Mouse (Mus musculus) CH12.LX (cell line): ENCODE data around the gene Gch1. TPM values are rescaled to one million over a fixed set of nuclear protein-coding genes. Genes with fewer than 3 reads are reported as not detected.
A peak's percentile ranks its signal among the peaks of the same experiment; 100 is the strongest.

Experiments used
- DNase-seq: peaks from one replicate; pipeline ENCODE4 v3.0.0-alpha.2; 2013; ENCODE audit errors: extremely low read depth
- H3K27ac ChIP-seq: 2 replicates; pipeline ENCODE4 v1.5.1; 2012; ENCODE audit warnings: low read depth, mild to moderate bottlenecking, control low read depth, moderate library complexity; ENCODE audit not compliant: insufficient read depth
- H3K27me3 ChIP-seq: replicated peaks from 2 replicates; pipeline ENCODE3; 2012; ENCODE audit warnings: inconsistent platforms
- H3K36me3 ChIP-seq, 2 experiments: replicated peaks in 1 of 2; 2 replicates each; pipeline versions ENCODE3 to v1.6.1; 2012; ENCODE audit warnings: inconsistent platforms in 1 of 2, low read length in 1 of 2, mild to moderate bottlenecking in 1 of 2, mixed read lengths in 1 of 2, moderate library complexity in 1 of 2; ENCODE audit not compliant: control insufficient read depth in 1 of 2, insufficient read depth in 1 of 2
- H3K4me1 ChIP-seq, 2 experiments: 2 replicates each; pipeline ENCODE4 v1.6.1; 2012; ENCODE audit warnings: inconsistent platforms in 1 of 2, moderate library complexity in 1 of 2; ENCODE audit not compliant: insufficient read depth in 2 of 2, control insufficient read depth in 1 of 2
- H3K4me2 ChIP-seq: 2 replicates; pipeline ENCODE4 v1.6.1; 2012; ENCODE audit warnings: low read depth, mild to moderate bottlenecking, control low read depth; ENCODE audit not compliant: poor library complexity, insufficient read depth, severe bottlenecking
- H3K4me3 ChIP-seq, 3 experiments: fragments of 150-350 bp in 1 of 3; sonication (generic) in 1 of 3; replicated peaks in 1 of 3; 2 replicates each; pipeline versions ENCODE3 to v1.5.1; 2011 to 2012; ENCODE audit warnings: low read depth in 2 of 3, low read length in 2 of 3, mild to moderate bottlenecking in 2 of 3, moderate library complexity in 2 of 3, control low read depth in 1 of 3, improper control_type of control experiment in 1 of 3, inconsistent platforms in 1 of 3, mixed read lengths in 1 of 3; ENCODE audit not compliant: poor library complexity in 1 of 3
- H3K79me2 ChIP-seq: replicated peaks from 2 replicates; pipeline ENCODE4 v1.6.1; 2012; ENCODE audit warnings: mild to moderate bottlenecking, moderate library complexity; ENCODE audit not compliant: control insufficient read depth, poor library complexity, insufficient read depth, severe bottlenecking; ENCODE audit errors: extremely low read depth
- H3K9ac ChIP-seq: 2 replicates; pipeline ENCODE4 v1.6.1; 2012; ENCODE audit warnings: low read depth, mild to moderate bottlenecking, control low read depth, moderate library complexity; ENCODE audit not compliant: insufficient read depth
- H3K9me3 ChIP-seq: replicated peaks from 2 replicates; pipeline ENCODE3; 2012; ENCODE audit warnings: low read length, inconsistent platforms, mixed read lengths
- BHLHE40 ChIP-seq: IDR thresholded peaks from 2 replicates; pipeline ENCODE4 v1.6.1; 2011; ENCODE audit warnings: mild to moderate bottlenecking, low read depth, low read length, improper control_type of control experiment
- CHD2 ChIP-seq: IDR thresholded peaks from 2 replicates; pipeline ENCODE4 v1.6.1; 2011; ENCODE audit warnings: low read length, improper control_type of control experiment
- CTCF ChIP-seq, 2 experiments: IDR thresholded peaks in 1 of 2; conservative IDR thresholded peaks in 1 of 2; 2 replicates each; pipeline ENCODE4 v1.5.1; 2011 to 2012; ENCODE audit warnings: low read depth in 2 of 2, low read length in 2 of 2, improper control_type of control experiment in 1 of 2, inconsistent platforms in 1 of 2, mild to moderate bottlenecking in 1 of 2, moderate library complexity in 1 of 2
- E2F4 ChIP-seq: IDR thresholded peaks from 2 replicates; pipeline ENCODE4 v1.6.1; 2011; ENCODE audit warnings: low read depth, low read length, improper control_type of control experiment; ENCODE audit not compliant: insufficient replicate concordance
- ELF1 ChIP-seq: IDR thresholded peaks from 2 replicates; pipeline ENCODE4 v1.6.1; 2014; ENCODE audit warnings: low read depth, mild to moderate bottlenecking, inconsistent platforms, low read length, improper control_type of control experiment
- EP300 ChIP-seq: IDR thresholded peaks from 2 replicates; pipeline ENCODE4 v1.6.1; 2011; ENCODE audit warnings: low read length, improper control_type of control experiment
- ETS1 ChIP-seq: conservative IDR thresholded peaks from 2 replicates; pipeline ENCODE4 v1.6.1; 2012; ENCODE audit warnings: low read depth, mild to moderate bottlenecking, inconsistent platforms, low read length, improper control_type of control experiment, moderate library complexity
- HCFC1 ChIP-seq: IDR thresholded peaks from 2 replicates; pipeline ENCODE4 v1.6.1; 2012; ENCODE audit warnings: low read depth, mild to moderate bottlenecking, inconsistent platforms, low read length, improper control_type of control experiment
- IRF4 ChIP-seq: IDR thresholded peaks from 2 replicates; pipeline ENCODE4 v1.6.1; 2014; ENCODE audit warnings: low read depth, mild to moderate bottlenecking, inconsistent platforms, low read length, improper control_type of control experiment
- JUN ChIP-seq: IDR thresholded peaks from 2 replicates; pipeline ENCODE4 v1.6.1; 2011; ENCODE audit warnings: low read depth, mild to moderate bottlenecking, low read length, improper control_type of control experiment, moderate library complexity; ENCODE audit not compliant: insufficient read depth
- JUND ChIP-seq: conservative IDR thresholded peaks from 2 replicates; pipeline ENCODE4 v1.6.1; 2011; ENCODE audit warnings: low read depth, low read length, improper control_type of control experiment
- KAT2A ChIP-seq: IDR thresholded peaks from 2 replicates; pipeline ENCODE4 v1.6.1; 2012; ENCODE audit warnings: low read length, improper control_type of control experiment, inconsistent platforms; ENCODE audit not compliant: insufficient replicate concordance
- MAFK ChIP-seq: IDR thresholded peaks from 2 replicates; pipeline ENCODE4 v1.6.1; 2011; ENCODE audit warnings: low read length, improper control_type of control experiment; ENCODE audit not compliant: insufficient replicate concordance
- MAX ChIP-seq: IDR thresholded peaks from 2 replicates; pipeline ENCODE4 v1.6.1; 2011; ENCODE audit warnings: low read length, improper control_type of control experiment
- MEF2A ChIP-seq: IDR thresholded peaks from 2 replicates; pipeline ENCODE4 v1.6.1; 2014; ENCODE audit warnings: low read depth, mild to moderate bottlenecking, inconsistent platforms, low read length, improper control_type of control experiment, borderline replicate concordance
- MXI1 ChIP-seq: IDR thresholded peaks from 2 replicates; pipeline ENCODE4 v1.6.1; 2011; ENCODE audit warnings: mild to moderate bottlenecking, low read depth, low read length, improper control_type of control experiment
- NELFE ChIP-seq: IDR thresholded peaks from 2 replicates; pipeline ENCODE4 v1.6.1; 2011; ENCODE audit warnings: low read depth, low read length, improper control_type of control experiment
- NRF1 ChIP-seq: IDR thresholded peaks from 2 replicates; pipeline ENCODE4 v1.6.1; 2014; ENCODE audit warnings: low read depth, mild to moderate bottlenecking, inconsistent platforms, low read length, improper control_type of control experiment, moderate library complexity
- PAX5 ChIP-seq: IDR thresholded peaks from 2 replicates; pipeline ENCODE4 v1.6.1; 2012; ENCODE audit warnings: low read length, inconsistent platforms, mixed read lengths
- POLR2A ChIP-seq: IDR thresholded peaks from 2 replicates; pipeline ENCODE4 v1.6.1; 2011; ENCODE audit warnings: low read depth, mild to moderate bottlenecking, improper control_type of control experiment, low read length
- POLR2AphosphoS2 ChIP-seq: IDR thresholded peaks from 2 replicates; pipeline ENCODE4 v1.6.1; 2011; ENCODE audit warnings: low read depth, low read length, improper control_type of control experiment
- RAD21 ChIP-seq: IDR thresholded peaks from 2 replicates; pipeline ENCODE4 v1.6.1; 2011; ENCODE audit warnings: low read depth, mild to moderate bottlenecking, low read length, improper control_type of control experiment, moderate library complexity
- RCOR1 ChIP-seq: conservative IDR thresholded peaks from 2 replicates; pipeline ENCODE4 v1.6.1; 2012; ENCODE audit warnings: low read depth, mild to moderate bottlenecking, inconsistent platforms, low read length, improper control_type of control experiment
- SIN3A ChIP-seq: IDR thresholded peaks from 2 replicates; pipeline ENCODE4 v1.6.1; 2012; ENCODE audit warnings: low read length, improper control_type of control experiment, inconsistent platforms
- SMC3 ChIP-seq: IDR thresholded peaks from 2 replicates; pipeline ENCODE4 v1.6.1; 2011; ENCODE audit warnings: low read depth, low read length, improper control_type of control experiment
- TCF12 ChIP-seq: IDR thresholded peaks from 2 replicates; pipeline ENCODE4 v1.6.1; 2014; ENCODE audit warnings: low read depth, mild to moderate bottlenecking, inconsistent platforms, low read length, improper control_type of control experiment
- UBTF ChIP-seq: IDR thresholded peaks from 2 replicates; pipeline ENCODE4 v1.6.1; 2012; ENCODE audit warnings: low read depth, mild to moderate bottlenecking, inconsistent platforms, low read length, improper control_type of control experiment, moderate library complexity
- USF1 ChIP-seq: IDR thresholded peaks from 2 replicates; pipeline ENCODE4 v1.6.1; 2014; ENCODE audit warnings: low read depth, mild to moderate bottlenecking, inconsistent platforms, low read length, improper control_type of control experiment
- ZC3H11A ChIP-seq: IDR thresholded peaks from 2 replicates; pipeline ENCODE4 v1.6.1; 2012; ENCODE audit warnings: low read depth, mild to moderate bottlenecking, inconsistent platforms, low read length, improper control_type of control experiment
- ZKSCAN1 ChIP-seq: IDR thresholded peaks from 2 replicates; pipeline ENCODE4 v1.6.1; 2012; ENCODE audit warnings: low read depth, inconsistent platforms, low read length, improper control_type of control experiment, borderline replicate concordance
- ZNF384 ChIP-seq: IDR thresholded peaks from 2 replicates; pipeline ENCODE4 v1.6.1; 2012; ENCODE audit warnings: low read depth, low read length, improper control_type of control experiment, inconsistent platforms
- dilution Hi-C: fragments of 300-500 bp; cut with MboI; formaldehyde crosslinking; loops from 2 replicates; pipeline ENCODE4 v1.14.3; 2020; ENCODE audit warnings: low sequenced_read_pairs; ENCODE audit not compliant: extremely low pct_unique_long_range_greater_than_20kb, extremely low pct_ligation_motif_present
- in situ Hi-C: fragments of 300-500 bp; cut with MboI; formaldehyde crosslinking; loops from 3 replicates; pipeline ENCODE4 v1.14.3; 2019; ENCODE audit warnings: low sequenced_read_pairs, low pct_ligation_motif_present, low pct_unique_long_range_greater_than_20kb, mixed read lengths
- polyA plus RNA-seq: library from polyadenylated mRNA; unstranded; fragments of >175 nt; gene quantifications from 2 replicates; pipeline ENCODE4 v1.2.1, GENCODE M21; 2012; ENCODE audit warnings: low read depth; ENCODE audit not compliant: insufficient read length
- total RNA-seq, 2 experiments: library from RNA; depleted of rRNA; stranded (reverse); fragments of 300-350 nt in 1 of 2; fragments of >200 nt in 1 of 2; gene quantifications; 2 replicates each; pipeline ENCODE4 v1.2.3; 2012 to 2014

Gch1 gene
- total and polyA plus RNA-seq, 3 experiments = 5.7 to 6.5 (median 5.7) TPM

- Histone ChIP-seq H3K9me3 (no peaks in the 10 kb centered on the region), H3K4me3 (no peak overlapping the region), H3K36me3 (peaks cover 0 to 23% of the 10 kb centered on the region in 2 experiments), H3K27me3 (no peaks in the 10 kb centered on the region), H3K9ac (no peak overlapping the region), H3K4me1 (peaks cover 8 to 22% of the 10 kb centered on the region in 2 experiments), H3K4me2 (no peak overlapping the region), H3K79me2 (no peaks in the 10 kb centered on the region), H3K27ac (no peak overlapping the region)
- in situ Hi-C loops = no loop called here
- TF ChIP-seq MAX (no peak), KAT2A (no peak), PAX5 (no peak), UBTF (no peak)
- dilution Hi-C loops = no loop called here
- no peak for DNase-seq
These were observed 19.4 kb downstream of the Gch1 start for GRCm38 (mm10) chr14:47169677-47170410.

DNA sequence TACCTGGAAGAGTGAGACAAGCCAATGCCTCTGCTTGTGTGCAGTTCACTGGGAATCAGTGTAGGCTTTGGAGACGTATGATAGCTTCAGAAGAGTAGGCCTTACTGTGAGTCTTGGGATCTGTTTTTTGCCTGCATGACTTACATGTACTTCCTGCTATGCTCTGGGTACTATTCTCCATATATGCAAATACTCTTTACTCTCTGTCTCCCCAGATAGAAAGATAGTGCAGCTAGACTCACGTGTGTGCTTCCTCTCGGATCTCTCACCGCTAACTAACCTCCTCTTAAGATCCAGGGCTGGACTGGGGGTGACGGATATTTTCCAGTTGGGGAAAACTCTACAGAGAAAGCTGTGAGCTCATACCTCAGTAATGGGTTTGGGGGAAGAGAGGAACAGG, 23.5 kb downstream of the Gch1 start:
- peak overlapping the region; percentile 65 for H3K4me2 ChIP-seq
- H3K27ac ChIP-seq = no peak overlapping the region
- in situ Hi-C loops = no loop called here
- DNase-seq = peak; percentile 85
- dilution Hi-C loops = no loop called here
- H3K27me3 ChIP-seq = no peaks in the 10 kb centered on the region
- peaks cover 0 to 38% of the 10 kb centered on the region in 2 experiments for H3K36me3 ChIP-seq
- H3K4me3 ChIP-seq = peak overlapping the region; percentile 13 to 45 (median 21)
- H3K9ac ChIP-seq = peak overlapping the region; percentile 45
- no peaks in the 10 kb centered on the region for H3K79me2 ChIP-seq
- H3K9me3 ChIP-seq = no peaks in the 10 kb centered on the region
- H3K4me1 ChIP-seq = peaks cover 10 to 51% of the 10 kb centered on the region in 2 experiments
- TF ChIP-seq CTCF (conservative IDR thresholded peaks at IDR 0.05 in 1 of 2, IDR thresholded peaks at IDR 0.05 in 1 of 2; ENCODE audit: low read depth in 2 of 2, low read length in 2 of 2) (no peak), KAT2A (0 out of 2 replicates have a peak, but pooled peaks have one; percentile 14), ETS1 (peak; percentile 75), POLR2AphosphoS2 (no peak), SIN3A (no peak; the same call in 1 of the 2 replicates), JUND (peak; percentile 46; the same call in 1 of the 2 replicates), RCOR1 (0 out of 2 replicates have a peak, but pooled peaks have one; percentile 31), ZKSCAN1 (no peak), BHLHE40 (peak; percentile 94), ZNF384 (no peak), MAX (peak; percentile 66), MEF2A (peak; percentile 46; the same call in 1 of the 2 replicates), ELF1 (peak; percentile 71), CHD2 (no peak; the same call in 1 of the 2 replicates), HCFC1 (peak; percentile 38; the same call in 1 of the 2 replicates), E2F4 (no peak), ZC3H11A (no peak), PAX5 (no peak), RAD21 (no peak), MAFK (no peak), NELFE (peak; percentile 43; the same call in 1 of the 2 replicates), EP300 (peak; percentile 60), UBTF (no peak), NRF1 (no peak), USF1 (no peak), MXI1 (peak; percentile 49; the same call in 1 of the 2 replicates), JUN (no peak), POLR2A (no peak), TCF12 (no peak), SMC3 (no peak), IRF4 (peak; percentile 48; the same call in 1 of the 2 replicates)
